ENCODE assay signal across 12 mouse cellular contexts in the genomic region with DNA sequence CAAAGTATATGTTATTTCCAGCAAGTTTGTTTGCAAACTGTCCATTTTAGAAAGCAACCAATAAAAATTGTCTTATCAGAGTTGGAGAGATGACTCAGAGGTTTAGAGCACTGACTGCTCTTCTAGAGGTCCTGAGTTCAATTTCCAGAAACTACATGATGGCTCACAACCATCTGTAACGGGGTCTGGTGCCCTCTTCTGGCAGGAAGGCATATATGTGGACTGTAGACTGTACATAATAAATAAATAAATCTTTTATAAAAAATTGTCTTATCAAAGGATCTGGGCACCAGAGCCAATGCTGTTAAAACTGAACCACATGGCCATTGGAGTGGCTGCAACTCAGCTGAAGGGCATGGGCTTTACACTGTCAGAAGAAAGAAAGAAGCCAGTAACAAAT. TPM values are rescaled to one million over a fixed set of nuclear protein-coding genes. Genes with fewer than 3 reads are reported as not detected.
A peak's percentile ranks its signal among the peaks of the same experiment; 100 is the strongest.
DNase-seq lines count a peak whose midpoint lies in the region; ATAC-seq and TF ChIP-seq lines count a peak whose summit lies in the region.
"Had no signal": no experiment of that assay in that cellular context is flagged by ENCODE, and none has a peak within 500 bp of the region (broad histone marks: within the 10 kb centered on the region; RNA-seq: fewer than 3 reads in every experiment).

No protein-coding gene starts in this region.

- no peaks in the 10 kb centered on the region for H3K9me3 ChIP-seq in lung, embryonic 14.5 days (ENCODE audit: low read depth, low read length)
- H3K9me3 ChIP-seq: embryonic facial prominence, embryonic 15.5 days; G1E; hindbrain, embryonic 15.5 days; liver, embryonic 15.5 days had no signal

- H3K4me2 ChIP-seq in lung, embryonic 14.5 days: no peak overlapping the region
- H3K4me2 ChIP-seq: embryonic facial prominence, embryonic 15.5 days; hindbrain, embryonic 15.5 days; liver, embryonic 15.5 days had no signal

- no peak overlapping the region for H3K9ac ChIP-seq in lung, embryonic 14.5 days
- H3K9ac ChIP-seq: embryonic facial prominence, embryonic 15.5 days; hindbrain, embryonic 15.5 days; liver, embryonic 15.5 days had no signal

- peak; percentile 21 for DNase-seq in embryo, embryonic 10.5 days (ENCODE audit: low spot score)
- no peak for DNase-seq in embryo, embryonic 10 days (ENCODE audit: low spot score)
- peak; percentile 50 for DNase-seq in lung, embryonic 14.5 days
- no peak for DNase-seq in lung, adult 2 months
- DNase-seq in thymus, postnatal 14 days: peak; percentile 45
- DNase-seq in embryo, embryonic 11 days: no peak

- peak; percentile 42 for TF ChIP-seq CTCF in lung, embryonic 14.5 days (IDR thresholded peaks at IDR 0.05; ENCODE audit: low read depth)
- no peak for TF ChIP-seq CTCF in lung, adult 2 months (IDR thresholded peaks at IDR 0.05; ENCODE audit: insufficient read depth, low read length)

- no peak overlapping the region for H3K27ac ChIP-seq in lung, embryonic 14.5 days (ENCODE audit: low read depth)
- H3K27ac ChIP-seq: embryonic facial prominence, embryonic 15.5 days; hindbrain, embryonic 15.5 days; liver, embryonic 15.5 days had no signal

- H3K36me3 ChIP-seq in lung, embryonic 14.5 days (ENCODE audit: insufficient read depth): peaks cover 45% of the 10 kb centered on the region

- H3K27me3 ChIP-seq in lung, embryonic 14.5 days (ENCODE audit: insufficient read depth, low read length): no peaks in the 10 kb centered on the region
- H3K27me3 ChIP-seq: embryonic facial prominence, embryonic 15.5 days; hindbrain, embryonic 15.5 days; liver, embryonic 15.5 days had no signal

- no peak for TF ChIP-seq POLR2A in lung, adult 2 months (IDR thresholded peaks at IDR 0.05; ENCODE audit: borderline replicate concordance, extremely low read depth, low read depth, low read length)

- no peak overlapping the region for H3K4me3 ChIP-seq in lung, embryonic 14.5 days (ENCODE audit: low read depth, low read length)
- no peak overlapping the region for H3K4me3 ChIP-seq in lung, adult 2 months (replicated peaks; ENCODE audit: extremely low read depth, low read depth, low read length)
- H3K4me3 ChIP-seq: embryonic facial prominence, embryonic 15.5 days; hindbrain, embryonic 15.5 days; liver, embryonic 15.5 days had no signal

- 68% methylated on average over 1 of the region's 1 CpGs for WGBS in lung, embryonic 14.5 days
- WGBS in lung, adult 2 months: 52% methylated on average over 1 of the region's 1 CpGs

- no peaks in the 10 kb centered on the region for H3K4me1 ChIP-seq in lung, embryonic 14.5 days (ENCODE audit: insufficient read depth)
- H3K4me1 ChIP-seq in lung, adult 2 months (ENCODE audit: control insufficient read depth, insufficient read depth, low read length): no peaks in the 10 kb centered on the region
- H3K4me1 ChIP-seq: embryonic facial prominence, embryonic 15.5 days; hindbrain, embryonic 15.5 days; liver, embryonic 15.5 days had no signal

- ATAC-seq in lung, embryonic 14.5 days (ENCODE audit: insufficient read depth): no peak
- 0 out of 2 replicates have a peak, but pooled peaks have one; percentile 17 for ATAC-seq in granulocyte monocyte progenitor cell, adult 5-6 weeks (replicated peaks; ENCODE audit: poor library complexity, severe bottlenecking)
- ATAC-seq in erythroblast, adult 5-6 weeks (replicated peaks; ENCODE audit: low FRiP score, poor library complexity, severe bottlenecking): no peak

RNA-seq across cellular contexts. Expression of gene Cdadc1, which starts 7.1 kb away (rescaled TPM):
- 32.5 and 36.2 TPM in 2 replicates for polyA plus RNA-seq in lung, embryonic 14.5 days (2014; fragmentation: Nextera tagmentation; extraction: Ambion mirVana)
- 6.3 and 9.9 TPM in 2 replicates for polyA plus RNA-seq in lung, adult 2 months (2012; rRNA removed)
- total RNA-seq in granulocyte monocyte progenitor cell, adult 5-6 weeks (2014; fragmentation: Nextera tagmentation): 42.4 and 43.6 TPM in 2 replicates
- total RNA-seq in granulocyte monocyte progenitor cell, adult 5-6 weeks (2017): 27.7 and 33.7 TPM in 2 replicates
- total RNA-seq in erythroblast, adult 5-6 weeks (2015; ENCODE audit: low replicate concordance): 15.0 and 25.3 TPM in 2 replicates
- 11.1 and 23.3 TPM in 2 replicates for total RNA-seq in erythroblast, adult 5-6 weeks (2017; ENCODE audit: low replicate concordance)

RNA-seq across cellular contexts. Expression of gene Shisa2, which starts 34.5 kb away (rescaled TPM):
- polyA plus RNA-seq in lung, embryonic 14.5 days (2014; fragmentation: Nextera tagmentation; extraction: Ambion mirVana): 18.7 and 21.7 TPM in 2 replicates
- polyA plus RNA-seq in lung, adult 2 months (2012; rRNA removed): 8.1 and 10.9 TPM in 2 replicates
- total RNA-seq in granulocyte monocyte progenitor cell, adult 5-6 weeks (2014; fragmentation: Nextera tagmentation): 1.3 and 2.4 TPM in 2 replicates
- total RNA-seq in granulocyte monocyte progenitor cell, adult 5-6 weeks (2017): 0.82 and 0.95 TPM in 2 replicates
- 1.2 TPM in 1 of 2 replicates, not detected in the other for total RNA-seq in erythroblast, adult 5-6 weeks (2015; ENCODE audit: low replicate concordance)
- not detected in 2 replicates for total RNA-seq in erythroblast, adult 5-6 weeks (2017; ENCODE audit: low replicate concordance)

Comparison
In these comparisons a context has a peak if more than half of its experiments do, and no peak if none do; other contexts are left out.
1. DNase-seq: peak in embryo, embryonic 10.5 days (single experiment), lung, embryonic 14.5 days (single experiment) and thymus, postnatal 14 days (single experiment); none in embryo, embryonic 10 days (single experiment), lung, adult 2 months (single experiment) and embryo, embryonic 11 days (single experiment).